Mouse (Mus musculus) bone marrow macrophage, adult 2 months (primary cell): ENCODE results near the gene Crip3.

Source experiments
- CTCF ChIP-seq: IDR thresholded peaks from 2 replicates; pipeline ENCODE4 v1.5.1; 2012; ENCODE audit warnings: low read depth, mild to moderate bottlenecking, low read length, moderate library complexity
- POLR2A ChIP-seq: IDR thresholded peaks from 2 replicates; pipeline ENCODE4 v1.6.1; 2012; ENCODE audit warnings: mild to moderate bottlenecking, low read depth, low read length, borderline replicate concordance

GRCm38 (mm10) chr17:46426496-46426895, 2.2 kb upstream of the Crip3 start:
- TF ChIP-seq CTCF = no peak
- no peak for TF ChIP-seq POLR2A
